Mouse (Mus musculus) thymus, adult 18-20 months (tissue): ENCODE measurements around the gene Tfrc.

ENCODE experiments used
- DNase-seq, 2 experiments: peaks; one replicate each; pipeline ENCODE4 v3.0.0; 2022; ENCODE audit warnings: mixed read lengths in 2 of 2

Tfrc gene

GRCm38 (mm10) chr16:32670354-32671124 is 61.8 kb downstream of the Tfrc start:
- DNase-seq, result no peak

- DNase-seq, result no peak
These were observed 62.6 kb downstream of the Tfrc start for GRCm38 (mm10) chr16:32671206-32671887.

- DNase-seq, result no peak
These were observed 63.5 kb downstream of the Tfrc start for GRCm38 (mm10) chr16:32672250-32672649.

GRCm38 (mm10) chr16:32672861-32673560 is 64.3 kb downstream of the Tfrc start:
- no peak for DNase-seq

GRCm38 (mm10) chr16:32674121-32674740 is 65.5 kb downstream of the Tfrc start:
- no peak for DNase-seq

- no peak for DNase-seq
These were observed 68.5 kb downstream of the Tfrc start for GRCm38 (mm10) chr16:32677040-32677700.

- DNase-seq, result no peak
These were observed 69.2 kb downstream of the Tfrc start for GRCm38 (mm10) chr16:32677903-32678302.

- no peak for DNase-seq
These were observed 70.1 kb downstream of the Tfrc start for GRCm38 (mm10) chr16:32678812-32679211.

- no peak for DNase-seq
These were observed 71.3 kb downstream of the Tfrc start for GRCm38 (mm10) chr16:32679976-32680375.

- DNase-seq, result no peak
These were observed 72.1 kb downstream of the Tfrc start for GRCm38 (mm10) chr16:32680806-32681205.

GRCm38 (mm10) chr16:32682194-32682593 is 73.5 kb downstream of the Tfrc start:
- DNase-seq, result no peak
